Mouse (Mus musculus) mouse embryonic stem cell (cell line): ENCODE results near the gene Phf21a.

Experiments used
- in situ Hi-C, 2 experiments: fragments of 300-500 bp; cut with MboI; formaldehyde crosslinking; loops; 1 replicate in 1 of 2; 3 replicates in 1 of 2; pipeline ENCODE4 v1.14.3; 2019 to 2020; ENCODE audit warnings: low sequenced_read_pairs in 2 of 2, low pct_unique_long_range_greater_than_20kb in 1 of 2, mixed read lengths in 1 of 2; ENCODE audit not compliant: unreplicated experiment in 1 of 2

Gene Phf21a

GRCm38 (mm10) chr2:92402591-92403326 lies 309.8 kb downstream of the Phf21a start:
- in situ Hi-C loops: no loop called here

- in situ Hi-C loops: no loop called here
Measured at GRCm38 (mm10) chr2:92403776-92404319, 310.9 kb downstream of the Phf21a start.

GRCm38 (mm10) chr2:92404737-92405136 lies 311.8 kb downstream of the Phf21a start:
- in situ Hi-C loops: no loop called here

GRCm38 (mm10) chr2:92405687-92406086 lies 312.8 kb downstream of the Phf21a start:
- in situ Hi-C loops: no loop called here

GRCm38 (mm10) chr2:92408309-92409045 lies 315.6 kb downstream of the Phf21a start:
- in situ Hi-C loops: no loop called here

GRCm38 (mm10) chr2:92411705-92412104 lies 318.8 kb downstream of the Phf21a start:
- in situ Hi-C loops: no loop called here
